Mouse (Mus musculus) G1E (cell line): ENCODE data around the gene Cdh22.

Experiments
- CTCF ChIP-seq: IDR thresholded peaks from 2 replicates; pipeline ENCODE4 v1.5.1; 2012; ENCODE audit warnings: low read depth, low read length, inconsistent platforms, mixed read lengths
- GATA1 ChIP-seq: IDR thresholded peaks from 2 replicates; pipeline ENCODE4 v1.6.1; 2012; ENCODE audit warnings: borderline replicate concordance, low read length, inconsistent platforms, mixed read lengths
- POLR2AphosphoS5 ChIP-seq: IDR thresholded peaks from 2 replicates; pipeline ENCODE4 v1.6.1; 2012; ENCODE audit warnings: low read depth, low read length, inconsistent platforms; ENCODE audit not compliant: insufficient replicate concordance
- TAL1 ChIP-seq: conservative IDR thresholded peaks from 2 replicates; pipeline ENCODE4 v1.6.1; 2012; ENCODE audit warnings: low read depth, low read length, inconsistent platforms, mixed read lengths

DNA sequence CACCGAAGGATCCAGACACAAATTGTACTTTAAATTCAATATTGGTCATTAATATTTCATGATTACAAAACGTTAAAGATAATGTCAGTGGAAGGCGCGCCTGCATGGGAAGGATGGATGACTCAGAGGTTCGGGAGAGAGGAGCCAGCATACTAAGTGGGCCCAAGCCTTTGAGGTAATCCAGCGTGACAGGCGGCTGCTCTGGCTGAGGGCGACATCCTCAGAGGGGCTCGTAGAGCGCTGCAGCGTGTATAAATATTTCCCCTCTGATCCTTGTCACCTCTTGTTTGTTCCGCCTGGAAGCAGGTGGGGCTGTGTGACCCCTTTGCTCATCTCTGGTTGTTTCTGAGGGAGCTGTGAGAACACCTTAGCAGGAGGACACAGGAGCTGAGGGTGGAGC lies 103.2 kb downstream of the Cdh22 start:
- TF ChIP-seq CTCF (no peak), GATA1 (no peak), POLR2AphosphoS5 (no peak), TAL1 (no peak)
